Mouse (Mus musculus) myocyte (in vitro differentiated cells): Measurements from ENCODE around the gene Psrc1.

ENCODE experiments used
- MAX ChIP-seq: IDR thresholded peaks from one replicate; pipeline ENCODE4 v1.6.1; 2011; ENCODE audit warnings: low read depth, mild to moderate bottlenecking, control low read depth
- MYOD1 ChIP-seq, 3 experiments: IDR thresholded peaks; one replicate each; pipeline ENCODE4 v1.6.1; 2011; ENCODE audit warnings: control low read depth in 2 of 3, low read depth in 2 of 3, mild to moderate bottlenecking in 2 of 3, moderate library complexity in 1 of 3; ENCODE audit not compliant: insufficient read length in 2 of 3, control insufficient read depth in 1 of 3
- MYOG ChIP-seq, 3 experiments: IDR thresholded peaks; one replicate each; pipeline ENCODE4 v1.6.1; 2011; ENCODE audit warnings: control low read depth in 2 of 3, low read depth in 2 of 3, mild to moderate bottlenecking in 2 of 3; ENCODE audit not compliant: insufficient read length in 2 of 3, control insufficient read depth in 1 of 3, insufficient read depth in 1 of 3
- POLR2A ChIP-seq: IDR thresholded peaks from one replicate; pipeline ENCODE4 v1.6.1; 2011; ENCODE audit warnings: low read depth, mild to moderate bottlenecking, control low read depth, moderate library complexity; ENCODE audit not compliant: insufficient read length
- POLR2AphosphoS2 ChIP-seq: IDR thresholded peaks from one replicate; pipeline ENCODE4 v1.6.1; 2011; ENCODE audit warnings: low read depth, control low read depth; ENCODE audit not compliant: insufficient read length
- USF1 ChIP-seq: IDR thresholded peaks from one replicate; pipeline ENCODE4 v1.6.1; 2011; ENCODE audit warnings: low read depth, mild to moderate bottlenecking, control low read depth, moderate library complexity

- TF ChIP-seq POLR2A (no peak), USF1 (no peak), MAX (no peak), POLR2AphosphoS2 (no peak), MYOG (IDR thresholded peaks at IDR 0.05; ENCODE audit: control insufficient read depth in 1 of 3, insufficient read depth in 1 of 3, insufficient read length in 2 of 3, low read depth in 2 of 3) (no peak), MYOD1 (IDR thresholded peaks at IDR 0.05; ENCODE audit: control insufficient read depth in 1 of 3, insufficient read length in 2 of 3, low read depth in 2 of 3) (no peak)
These were observed 26.2 kb downstream of the Psrc1 start for GRCm38 (mm10) chr3:108409656-108410358.
